Mouse (Mus musculus) hindbrain, embryonic 16.5 days (tissue): ENCODE measurements around the gene Tbce. TPM values are rescaled to one million over a fixed set of nuclear protein-coding genes. Genes with fewer than 3 reads are reported as not detected.
"Not testable (repeated sequence)": the region's sequence is repeated elsewhere in the genome, so short reads cannot be mapped to it uniquely, and the experiment has no call there.

Experiments
- ATAC-seq: fragments of 200-750 bp; cut with Nextera tagmentation; 2 replicates; pipeline ENCODE4 v1.8.0; 2017; ENCODE audit warnings: moderate TSS enrichment, moderate library complexity
- H3K27ac ChIP-seq: fragments of 300-500 bp; sonication (generic); 2 replicates; pipeline ENCODE4 v1.5.1; 2014; ENCODE audit warnings: low read depth, mild to moderate bottlenecking, control low read depth, low read length, moderate library complexity
- H3K27me3 ChIP-seq: fragments of 300-500 bp; sonication (generic); replicated peaks from 2 replicates; pipeline ENCODE4 v1.6.1; 2014; ENCODE audit warnings: low read length; ENCODE audit not compliant: control insufficient read depth, insufficient read depth
- H3K36me3 ChIP-seq: fragments of 300-500 bp; sonication (generic); 2 replicates; pipeline ENCODE4 v1.6.1; 2014; ENCODE audit warnings: mild to moderate bottlenecking, low read length, moderate library complexity, mixed read lengths; ENCODE audit not compliant: control insufficient read depth, insufficient read depth
- H3K4me1 ChIP-seq: fragments of 300-500 bp; sonication (generic); 2 replicates; pipeline ENCODE4 v1.6.1; 2014; ENCODE audit warnings: low read depth, low read length; ENCODE audit not compliant: control insufficient read depth, insufficient read depth
- H3K4me2 ChIP-seq: fragments of 300-500 bp; sonication (generic); 2 replicates; pipeline ENCODE4 v1.6.1; 2014; ENCODE audit warnings: mild to moderate bottlenecking, low read length, control low read depth, moderate library complexity
- H3K4me3 ChIP-seq: fragments of 300-500 bp; sonication (generic); 2 replicates; pipeline ENCODE4 v1.5.1; 2014; ENCODE audit warnings: mild to moderate bottlenecking, low read length, control low read depth, moderate library complexity
- H3K9ac ChIP-seq: fragments of 300-500 bp; sonication (generic); 2 replicates; pipeline ENCODE4 v1.6.1; 2014; ENCODE audit warnings: low read depth, mild to moderate bottlenecking, control low read depth, low read length, moderate library complexity
- H3K9me3 ChIP-seq: fragments of 300-500 bp; sonication (generic); 2 replicates; pipeline ENCODE4 v1.6.1; 2014; ENCODE audit warnings: mild to moderate bottlenecking, low read length, moderate library complexity; ENCODE audit not compliant: control insufficient read depth
- WGBS: fragments of 180-500 bp; shearing (Covaris S2); extraction: QIAGEN DNeasy Blood & Tissue Kit; methylation state at CpG from one replicate; pipeline ENCODE4 v1.1.7; 2014; 5-methylcytosine and 5-hydroxymethylcytosine counted together
- polyA plus RNA-seq: library from polyadenylated mRNA; unstranded; fragments of >200 nt; fragmentation: Nextera tagmentation; extraction: Ambion mirVana; gene quantifications from 2 replicates; pipeline ENCODE4 v1.2.1, GENCODE M21; 2015

The Tbce gene
- polyA plus RNA-seq, 1 experiment from 2014 or later, result 102 TPM

DNA sequence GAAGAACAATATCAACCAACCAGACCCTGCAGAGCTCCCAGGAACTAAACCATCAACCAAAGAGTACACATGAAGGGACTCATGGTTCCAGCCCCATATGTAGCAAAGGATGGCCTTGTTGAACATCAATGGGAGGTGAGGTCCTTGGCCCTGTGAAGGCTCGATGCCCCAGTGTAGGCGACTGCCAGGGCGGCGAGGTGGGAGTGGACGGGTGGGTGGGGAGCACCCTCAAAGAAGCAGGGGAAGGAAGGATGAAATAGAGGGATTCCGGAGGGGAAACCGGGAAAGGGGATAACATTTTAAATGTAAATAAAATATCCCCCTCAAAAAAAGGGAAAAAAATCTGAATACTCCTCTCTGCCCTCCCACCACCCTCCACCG lies 537 bp downstream of the Tbce start:
- no peaks in the 10 kb centered on the region for H3K9me3 ChIP-seq
- peaks cover 10% of the 10 kb centered on the region for H3K4me1 ChIP-seq
- 2% methylated on average over 8 of the region's 8 CpGs for WGBS
- H3K36me3 ChIP-seq, result no peaks in the 10 kb centered on the region
- peak; percentile 72 for ATAC-seq
- peak overlapping the region; percentile 72 for H3K4me3 ChIP-seq
- peak overlapping the region; percentile 83 for H3K4me2 ChIP-seq
- no peaks in the 10 kb centered on the region for H3K27me3 ChIP-seq
- H3K9ac ChIP-seq, result peak overlapping the region; percentile 86
- peak overlapping the region; percentile 98 for H3K27ac ChIP-seq

DNA sequence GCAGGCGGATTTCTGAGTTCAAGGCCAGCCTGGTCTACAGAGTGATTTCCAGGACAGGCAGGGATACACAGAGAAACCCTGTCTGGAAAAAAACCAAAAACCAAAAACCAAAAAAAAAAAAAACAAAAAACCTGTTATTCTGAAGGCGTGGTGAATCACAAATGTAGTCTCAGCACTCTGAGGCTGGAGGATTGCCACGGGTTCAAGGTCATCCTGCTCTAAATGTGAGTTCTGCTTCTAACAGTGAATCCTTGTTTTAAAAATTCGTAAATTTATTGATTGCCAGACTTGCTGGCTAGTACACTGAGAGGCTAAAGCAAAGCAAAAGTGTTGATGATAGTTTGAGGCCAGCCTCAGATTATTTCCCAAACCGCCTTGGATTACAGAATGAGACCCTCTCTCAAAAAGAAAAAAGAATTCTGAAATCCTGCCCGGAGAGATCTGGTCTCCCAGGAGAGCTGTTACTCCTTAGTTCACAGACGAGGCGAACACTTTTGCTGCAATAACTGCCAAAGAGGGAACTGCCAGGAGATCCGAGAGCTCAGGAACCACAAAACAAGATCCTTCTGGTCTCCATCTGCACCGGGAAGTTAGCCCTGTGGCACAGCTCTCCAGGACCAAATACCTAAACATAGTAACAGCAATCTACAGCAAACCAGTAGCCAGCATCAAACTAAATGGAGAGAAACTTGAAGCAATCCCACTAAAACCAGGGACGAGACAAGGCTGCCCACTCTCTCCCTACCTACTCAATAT lies 3.4 kb downstream of the Tbce start:
- Histone ChIP-seq H3K27ac (no peak overlapping the region), H3K4me2 (no peak overlapping the region), H3K4me1 (peaks cover 10% of the 10 kb centered on the region), H3K36me3 (no peaks in the 10 kb centered on the region), H3K9ac (no peak overlapping the region), H3K4me3 (no peak overlapping the region), H3K9me3 (no peaks in the 10 kb centered on the region), H3K27me3 (no peaks in the 10 kb centered on the region)
- WGBS, result 88% methylated on average over 11 of the region's 11 CpGs
- no peak for ATAC-seq

GRCm38 (mm10) chr13:14035352-14035751 lies 4.1 kb downstream of the Tbce start:
- H3K27me3 ChIP-seq, H3K4me2 ChIP-seq, H3K36me3 ChIP-seq, ATAC-seq, H3K27ac ChIP-seq, H3K9ac ChIP-seq, H3K4me1 ChIP-seq, H3K9me3 ChIP-seq, H3K4me3 ChIP-seq: not testable (repeated sequence)
- 82% methylated on average over 2 of the region's 3 CpGs for WGBS

DNA sequence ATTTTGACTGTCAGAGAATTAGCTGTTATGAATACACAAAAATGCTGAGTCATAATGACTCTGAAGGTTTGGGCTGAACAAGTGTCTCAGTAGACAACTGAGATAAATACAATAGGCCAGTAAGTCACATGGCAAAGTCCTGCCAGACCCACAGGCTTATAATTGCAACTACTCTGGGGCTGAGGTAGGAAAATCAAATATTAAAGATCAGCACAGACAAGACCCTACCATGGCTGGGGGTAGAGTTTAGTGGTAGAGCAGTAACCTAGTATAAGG lies 5.4 kb downstream of the Tbce start:
- no peaks in the 10 kb centered on the region for H3K27me3 ChIP-seq
- H3K4me1 ChIP-seq, result peaks cover 4% of the 10 kb centered on the region
- ATAC-seq, result no peak
- H3K9ac ChIP-seq, result no peak overlapping the region
- H3K4me2 ChIP-seq, result no peak overlapping the region
- H3K27ac ChIP-seq, result no peak overlapping the region
- no peaks in the 10 kb centered on the region for H3K9me3 ChIP-seq
- no peaks in the 10 kb centered on the region for H3K36me3 ChIP-seq
- no peak overlapping the region for H3K4me3 ChIP-seq

GRCm38 (mm10) chr13:14033309-14034072 lies 5.9 kb downstream of the Tbce start:
- Histone ChIP-seq H3K4me3 (no peak overlapping the region), H3K27me3 (no peaks in the 10 kb centered on the region), H3K9me3 (no peaks in the 10 kb centered on the region), H3K9ac (no peak overlapping the region), H3K4me2 (no peak overlapping the region), H3K4me1 (peaks cover under 1% of the 10 kb centered on the region; the same call in 1 of the 2 replicates), H3K27ac (no peak overlapping the region), H3K36me3 (no peaks in the 10 kb centered on the region; the same call in 1 of the 2 replicates)
- ATAC-seq, result 0 out of 2 replicates have a peak, but pooled peaks have one; percentile 3
- 95% methylated on average over 5 of the region's 5 CpGs for WGBS

GRCm38 (mm10) chr13:14026154-14026820 lies 13.2 kb downstream of the Tbce start:
- H3K27ac ChIP-seq, result no peak overlapping the region
- H3K4me2 ChIP-seq, result no peak overlapping the region
- H3K36me3 ChIP-seq, result peaks cover 10% of the 10 kb centered on the region
- ATAC-seq, result no peak
- H3K27me3 ChIP-seq, result no peaks in the 10 kb centered on the region
- H3K4me3 ChIP-seq, result no peak overlapping the region
- no peak overlapping the region for H3K9ac ChIP-seq
- H3K9me3 ChIP-seq, result no peaks in the 10 kb centered on the region
- no peaks in the 10 kb centered on the region for H3K4me1 ChIP-seq
- WGBS, result 92% methylated on average over 6 of the region's 6 CpGs

DNA sequence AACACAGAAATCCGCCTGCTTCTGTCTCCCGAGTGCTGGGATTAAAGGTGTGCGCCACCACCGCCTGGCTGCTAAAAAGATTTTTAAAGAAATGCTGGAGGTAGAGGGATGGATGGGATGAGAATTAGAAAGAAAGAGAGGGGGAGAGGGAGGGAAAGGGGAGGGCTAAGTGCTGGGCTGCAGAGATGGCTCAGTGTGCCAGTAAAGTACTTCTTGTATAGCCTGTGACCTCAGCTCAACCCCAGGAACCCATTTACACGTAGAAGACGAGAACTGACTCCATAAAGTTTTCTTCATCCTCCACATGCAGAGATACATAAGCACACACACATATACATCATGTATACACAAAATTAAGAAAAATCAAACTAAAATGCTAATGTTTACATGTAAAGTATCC lies 13.9 kb downstream of the Tbce start:
- 95% methylated on average over 6 of the region's 6 CpGs for WGBS
- H3K27me3 ChIP-seq, result no peaks in the 10 kb centered on the region
- H3K9ac ChIP-seq, result no peak overlapping the region
- no peak overlapping the region for H3K27ac ChIP-seq
- peaks cover 10% of the 10 kb centered on the region for H3K36me3 ChIP-seq
- H3K4me3 ChIP-seq, result no peak overlapping the region
- H3K4me1 ChIP-seq, result no peaks in the 10 kb centered on the region
- no peak overlapping the region for H3K4me2 ChIP-seq
- H3K9me3 ChIP-seq, result no peaks in the 10 kb centered on the region
- ATAC-seq, result no peak

DNA sequence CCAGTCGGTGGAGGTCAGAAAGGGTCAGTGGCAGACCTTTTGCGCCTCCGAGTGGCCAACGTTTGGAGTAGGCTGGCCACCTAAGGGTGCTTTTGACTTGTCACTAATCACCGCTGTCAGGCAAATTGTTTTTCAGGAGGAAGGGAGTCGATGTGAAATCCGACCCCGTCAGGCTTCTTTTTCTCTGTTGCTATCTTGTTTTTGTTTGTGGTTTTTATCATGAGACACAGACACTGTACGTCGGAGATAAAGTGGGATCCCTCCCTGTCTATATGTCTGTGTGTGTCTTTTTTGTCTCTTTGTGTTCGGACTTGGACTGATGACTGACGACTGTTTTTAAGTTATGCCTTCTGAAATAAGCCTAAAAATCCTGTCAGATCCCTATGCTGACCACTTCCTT lies 18.0 kb downstream of the Tbce start:
- not testable (repeated sequence) for H3K27me3 ChIP-seq, H3K4me2 ChIP-seq, H3K4me1 ChIP-seq, ATAC-seq, H3K9me3 ChIP-seq, H3K4me3 ChIP-seq, H3K27ac ChIP-seq, H3K36me3 ChIP-seq, H3K9ac ChIP-seq
- WGBS, result 90% methylated on average over 8 of the region's 12 CpGs

GRCm38 (mm10) chr13:14018852-14019251 lies 20.6 kb downstream of the Tbce start:
- WGBS, result 100% methylated on average over 3 of the region's 3 CpGs
- Histone ChIP-seq H3K9me3 (no peaks in the 10 kb centered on the region), H3K4me3 (no peak overlapping the region), H3K27ac (no peak overlapping the region), H3K9ac (no peak overlapping the region), H3K4me1 (no peaks in the 10 kb centered on the region), H3K27me3 (no peaks in the 10 kb centered on the region), H3K4me2 (no peak overlapping the region), H3K36me3 (peaks cover 6% of the 10 kb centered on the region; the same call in 1 of the 2 replicates)
- no peak for ATAC-seq
